8 mouse cellular contexts compared by ENCODE assay signal in genomic region chr15:8443926-8444889, GRCm38 (mm10). TPM values are rescaled to one million over a fixed set of nuclear protein-coding genes. Genes with fewer than 3 reads are reported as not detected.
A peak's percentile ranks its signal among the peaks of the same experiment; 100 is the strongest.
DNase-seq lines count a peak whose midpoint lies in the region; ATAC-seq lines count a peak whose summit lies in the region.

Gene Nipbl (minus strand): TSS chr15:8444463.

- intact Hi-C loops in left cerebral cortex, postnatal 4 days (cut with DNase I), result loop anchor here (10.0 kb wide), 1 partner anchor 59 kb away; no protein-coding TSS in a partner anchor

- WGBS in embryonic facial prominence, embryonic 10.5 days, result under 1% methylated on average over 97 of the region's 102 CpGs
- WGBS in midbrain, embryonic 11.5 days, result 2% methylated on average over 78 of the region's 102 CpGs

- peak within 1 kb of the TSS; percentile 99 for H3K27ac ChIP-seq in embryonic facial prominence, embryonic 10.5 days (replicated peaks)
- peak within 1 kb of the TSS; percentile 98 for H3K27ac ChIP-seq in midbrain, embryonic 11.5 days (ENCODE audit: low read depth, low read length)

- H3K36me3 ChIP-seq in embryonic facial prominence, embryonic 10.5 days (replicated peaks), result no peaks in the 10 kb centered on the region
- H3K36me3 ChIP-seq in midbrain, embryonic 11.5 days (ENCODE audit: control insufficient read depth, insufficient read depth, low read length), result no peaks in the 10 kb centered on the region

- peak; percentile 64 for ATAC-seq in granulocyte monocyte progenitor cell, adult 5-6 weeks (replicated peaks; ENCODE audit: poor library complexity, severe bottlenecking)
- ATAC-seq in midbrain, embryonic 11.5 days (ENCODE audit: low FRiP score), result peak; percentile 88

- peak within 1 kb of the TSS; percentile 74 for H3K4me2 ChIP-seq in midbrain, embryonic 11.5 days

- DNase-seq in adrenal gland, postnatal 14 days, result peak; percentile 96
- DNase-seq in embryonic facial prominence, embryonic 10.5 days (ENCODE audit: low spot score), result peak; percentile 94
- peak; percentile 89 for DNase-seq in kidney, adult 11 months
- DNase-seq in left cerebral cortex, postnatal 4 days, result peak; percentile 92
- peak; percentile 98 for DNase-seq in midbrain, embryonic 11.5 days (ENCODE audit: low spot score, missing footprints)
- DNase-seq in right cerebral cortex, postnatal 4 days, result peak; percentile 88
- DNase-seq in yolk sac, embryonic 10.5 days (ENCODE audit: low spot score), result peak; percentile 93

- H3K27me3 ChIP-seq in embryonic facial prominence, embryonic 10.5 days (replicated peaks; ENCODE audit: low read depth, poor library complexity, severe bottlenecking), result no peaks in the 10 kb centered on the region
- no peaks in the 10 kb centered on the region for H3K27me3 ChIP-seq in midbrain, embryonic 11.5 days (ENCODE audit: control insufficient read depth, insufficient read depth, low read length)

- peak within 1 kb of the TSS; percentile 98 for H3K4me3 ChIP-seq in embryonic facial prominence, embryonic 10.5 days
- H3K4me3 ChIP-seq in midbrain, embryonic 11.5 days (ENCODE audit: low read depth, low read length), result peak within 1 kb of the TSS; percentile 97

- H3K9ac ChIP-seq in midbrain, embryonic 11.5 days (ENCODE audit: low read length), result peak within 1 kb of the TSS; percentile 99

- no peaks in the 10 kb centered on the region for H3K9me3 ChIP-seq in embryonic facial prominence, embryonic 10.5 days
- H3K9me3 ChIP-seq in midbrain, embryonic 11.5 days (ENCODE audit: control insufficient read depth, low read length), result no peaks in the 10 kb centered on the region

- H3K4me1 ChIP-seq in embryonic facial prominence, embryonic 10.5 days, result peaks cover 27% of the 10 kb centered on the region
- H3K4me1 ChIP-seq in midbrain, embryonic 11.5 days (ENCODE audit: control insufficient read depth, insufficient read depth, low read length), result peaks cover 16% of the 10 kb centered on the region

RNA-seq across cellular contexts. Expression of gene Nipbl, which starts in this region (rescaled TPM):
- total RNA-seq in adrenal gland, postnatal 14 days (2021), result 50.3 and 51.4 TPM in 2 replicates
- 18.0 and 18.5 TPM in 2 replicates for polyA plus RNA-seq in embryonic facial prominence, embryonic 10.5 days (2016; fragmentation: Nextera tagmentation; extraction: Ambion mirVana)
- total RNA-seq in granulocyte monocyte progenitor cell, adult 5-6 weeks (2014; fragmentation: Nextera tagmentation), result 55.1 and 55.8 TPM in 2 replicates
- 46.2 and 52.3 TPM in 2 replicates for total RNA-seq in granulocyte monocyte progenitor cell, adult 5-6 weeks (2017)
- 10 to 100 TPM; 42.5 to 44.9 TPM for total RNA-seq in left cerebral cortex, postnatal 4 days (2021)
- 24.8 and 26.6 TPM in 2 replicates for polyA plus RNA-seq in midbrain, embryonic 11.5 days (2014; fragmentation: Nextera tagmentation; extraction: Ambion mirVana)

Comparison
In these comparisons a context has a peak if more than half of its experiments do, and no peak if none do; other contexts are left out.
1. Peak in every context shown above with its lines: DNase-seq, ATAC-seq, H3K4me3 ChIP-seq and H3K27ac ChIP-seq.